Mouse (Mus musculus) testis, adult 2 months (tissue): ENCODE measurements around the gene Ccdc12.

Experiments used
- CTCF ChIP-seq: fragments of 200-500 bp; IDR thresholded peaks from 2 replicates; pipeline ENCODE4 v1.5.1; 2012; ENCODE audit warnings: low read depth, mild to moderate bottlenecking, inconsistent platforms, low read length, moderate library complexity; ENCODE audit not compliant: control insufficient read depth, insufficient read depth, insufficient replicate concordance
- POLR2A ChIP-seq: fragments of 200-500 bp; IDR thresholded peaks from 2 replicates; pipeline ENCODE4 v1.6.1; 2012; ENCODE audit warnings: low read depth, mild to moderate bottlenecking, inconsistent platforms, low read length, moderate library complexity; ENCODE audit not compliant: control insufficient read depth

GRCm38 (mm10) chr9:110746961-110747360 lies 90.7 kb downstream of the Ccdc12 start, which contains the start of gene Pth1r:
- TF ChIP-seq CTCF (no peak), POLR2A (no peak)
